Mouse (Mus musculus) heart, embryonic 13.5 days (tissue): ENCODE results near the gene Utp20. TPM values are rescaled to one million over a fixed set of nuclear protein-coding genes. Genes with fewer than 3 reads are reported as not detected.

Experiments used
- ATAC-seq: fragments of 200-750 bp; cut with Nextera tagmentation; 2 replicates; pipeline ENCODE4 v1.8.0; 2017; ENCODE audit warnings: moderate TSS enrichment; ENCODE audit not compliant: insufficient number of reproducible peaks, low FRiP score, low TSS enrichment; ENCODE audit errors: extremely low read depth
- H3K27ac ChIP-seq: fragments of 300-500 bp; sonication (generic); replicated peaks from 2 replicates; pipeline ENCODE4 v1.5.1; 2015; ENCODE audit warnings: moderate library complexity, mild to moderate bottlenecking, inconsistent platforms
- H3K27me3 ChIP-seq: fragments of 300-500 bp; sonication (generic); replicated peaks from 2 replicates; pipeline ENCODE4 v1.6.1; 2015; ENCODE audit warnings: mild to moderate bottlenecking, inconsistent platforms
- H3K36me3 ChIP-seq: fragments of 300-500 bp; sonication (generic); 2 replicates; pipeline ENCODE4 v1.6.1; 2015; ENCODE audit warnings: mild to moderate bottlenecking, inconsistent platforms
- H3K4me1 ChIP-seq: fragments of 300-500 bp; sonication (generic); 2 replicates; pipeline ENCODE4 v1.6.1; 2015; ENCODE audit warnings: inconsistent platforms
- H3K4me2 ChIP-seq: fragments of 300-500 bp; sonication (generic); 2 replicates; pipeline ENCODE4 v1.6.1; 2015; ENCODE audit warnings: inconsistent platforms, mild to moderate bottlenecking, moderate library complexity
- H3K4me3 ChIP-seq: fragments of 300-500 bp; sonication (generic); 2 replicates; pipeline ENCODE4 v1.5.1; 2015; ENCODE audit warnings: moderate library complexity, mild to moderate bottlenecking, inconsistent platforms
- H3K9ac ChIP-seq: fragments of 300-500 bp; sonication (generic); 2 replicates; pipeline ENCODE4 v1.6.1; 2015; ENCODE audit warnings: inconsistent platforms, mild to moderate bottlenecking, moderate library complexity
- H3K9me3 ChIP-seq: fragments of 300-500 bp; sonication (generic); 2 replicates; pipeline ENCODE4 v1.6.1; 2016; ENCODE audit warnings: inconsistent platforms
- WGBS: fragments of 180-500 bp; shearing (Covaris S2); methylation state at CpG from one replicate; pipeline ENCODE4 v1.1.7; 2015; ENCODE audit warnings: mixed read lengths; 5-methylcytosine and 5-hydroxymethylcytosine counted together
- polyA plus RNA-seq: library from polyadenylated mRNA; unstranded; fragments of >200 nt; fragmentation: Nextera tagmentation; extraction: Ambion mirVana; gene quantifications from 2 replicates; pipeline ENCODE4 v1.2.1, GENCODE M21; 2015

Utp20 gene
- polyA plus RNA-seq = 8.9 and 9.9 TPM in 2 replicates

GRCm38 (mm10) chr10:88826188-88826946 is at the start of gene Utp20:
Utp20 (minus strand) TSS chr10:88826804.
- ATAC-seq = peak; percentile 82; the same call in 1 of the 2 replicates
- Histone ChIP-seq H3K9me3 (no peaks in the 10 kb centered on the region), H3K4me2 (peak within 1 kb of the TSS; percentile 89), H3K27ac (no peak within 1 kb of the TSS), H3K36me3 (peaks cover 32% of the 10 kb centered on the region), H3K9ac (peak within 1 kb of the TSS; percentile 81), H3K27me3 (no peaks in the 10 kb centered on the region), H3K4me3 (peak within 1 kb of the TSS; percentile 93), H3K4me1 (peaks cover 12% of the 10 kb centered on the region)
- WGBS = under 1% methylated on average over 44 of the region's 44 CpGs

- ATAC-seq = no peak
- Histone ChIP-seq H3K4me1 (no peaks in the 10 kb centered on the region), H3K9ac (no peak overlapping the region), H3K4me3 (no peak overlapping the region), H3K27me3 (no peaks in the 10 kb centered on the region), H3K36me3 (no peaks in the 10 kb centered on the region), H3K4me2 (no peak overlapping the region), H3K27ac (no peak overlapping the region), H3K9me3 (no peaks in the 10 kb centered on the region)
- 57% methylated on average over 5 of the region's 5 CpGs for WGBS
Measured at GRCm38 (mm10) chr10:88874870-88875269, 48.3 kb upstream of the Utp20 start.

- H3K4me1 ChIP-seq = no peaks in the 10 kb centered on the region
- 57% methylated on average over 2 of the region's 2 CpGs for WGBS
- no peaks in the 10 kb centered on the region for H3K27me3 ChIP-seq
- ATAC-seq = no peak
- H3K4me2 ChIP-seq = no peak overlapping the region
- H3K9ac ChIP-seq = no peak overlapping the region
- H3K4me3 ChIP-seq = no peak overlapping the region
- H3K9me3 ChIP-seq = no peaks in the 10 kb centered on the region
- no peak overlapping the region for H3K27ac ChIP-seq
- no peaks in the 10 kb centered on the region for H3K36me3 ChIP-seq
Measured at GRCm38 (mm10) chr10:88866017-88866416, 39.4 kb upstream of the Utp20 start.

GRCm38 (mm10) chr10:88862293-88862692 is 35.7 kb upstream of the Utp20 start:
- Histone ChIP-seq H3K36me3 (no peaks in the 10 kb centered on the region), H3K4me1 (no peaks in the 10 kb centered on the region), H3K4me2 (no peak overlapping the region), H3K27ac (no peak overlapping the region), H3K27me3 (no peaks in the 10 kb centered on the region), H3K4me3 (no peak overlapping the region), H3K9me3 (no peaks in the 10 kb centered on the region), H3K9ac (no peak overlapping the region)
- ATAC-seq = no peak
- WGBS = 81% methylated on average over 5 of the region's 5 CpGs

- H3K4me3 ChIP-seq = no peak overlapping the region
- no peak overlapping the region for H3K4me2 ChIP-seq
- no peaks in the 10 kb centered on the region for H3K36me3 ChIP-seq
- no peaks in the 10 kb centered on the region for H3K4me1 ChIP-seq
- H3K9me3 ChIP-seq = no peaks in the 10 kb centered on the region
- no peak overlapping the region for H3K9ac ChIP-seq
- H3K27ac ChIP-seq = no peak overlapping the region
- no peaks in the 10 kb centered on the region for H3K27me3 ChIP-seq
- no peak for ATAC-seq
Measured at GRCm38 (mm10) chr10:88861416-88861815, 34.8 kb upstream of the Utp20 start.

- Histone ChIP-seq H3K4me1 (no peaks in the 10 kb centered on the region), H3K9ac (no peak overlapping the region), H3K4me3 (no peak overlapping the region), H3K9me3 (no peaks in the 10 kb centered on the region), H3K27ac (no peak overlapping the region), H3K27me3 (no peaks in the 10 kb centered on the region), H3K36me3 (no peaks in the 10 kb centered on the region), H3K4me2 (no peak overlapping the region)
- WGBS = 63% methylated on average over 3 of the region's 3 CpGs
- no peak for ATAC-seq
Measured at GRCm38 (mm10) chr10:88860911-88861310, 34.3 kb upstream of the Utp20 start.

- Histone ChIP-seq H3K9me3 (0 out of 2 replicates have a peak, but pooled peaks cover 5% of the 10 kb centered on the region), H3K4me2 (no peak overlapping the region), H3K4me3 (no peak overlapping the region), H3K36me3 (no peaks in the 10 kb centered on the region), H3K27ac (no peak overlapping the region), H3K9ac (no peak overlapping the region), H3K27me3 (no peaks in the 10 kb centered on the region), H3K4me1 (no peaks in the 10 kb centered on the region)
- no peak for ATAC-seq
- WGBS = 84% methylated on average over 7 of the region's 7 CpGs
Measured at GRCm38 (mm10) chr10:88853326-88853725, 26.7 kb upstream of the Utp20 start.

- no peaks in the 10 kb centered on the region for H3K4me1 ChIP-seq
- H3K4me3 ChIP-seq = no peak overlapping the region
- 82% methylated on average over 4 of the region's 4 CpGs for WGBS
- H3K9me3 ChIP-seq = 0 out of 2 replicates have a peak, but pooled peaks cover 5% of the 10 kb centered on the region
- H3K4me2 ChIP-seq = no peak overlapping the region
- H3K9ac ChIP-seq = no peak overlapping the region
- no peak overlapping the region for H3K27ac ChIP-seq
- no peak for ATAC-seq
- H3K27me3 ChIP-seq = no peaks in the 10 kb centered on the region
- no peaks in the 10 kb centered on the region for H3K36me3 ChIP-seq
Measured at GRCm38 (mm10) chr10:88849976-88850375, 23.4 kb upstream of the Utp20 start.

- H3K4me3 ChIP-seq = no peak overlapping the region
- no peaks in the 10 kb centered on the region for H3K36me3 ChIP-seq
- 0 out of 2 replicates have a peak, but pooled peaks cover 5% of the 10 kb centered on the region for H3K9me3 ChIP-seq
- 70% methylated on average over 7 of the region's 7 CpGs for WGBS
- no peaks in the 10 kb centered on the region for H3K27me3 ChIP-seq
- no peak overlapping the region for H3K4me2 ChIP-seq
- no peak overlapping the region for H3K9ac ChIP-seq
- H3K27ac ChIP-seq = no peak overlapping the region
- ATAC-seq = no peak
- no peaks in the 10 kb centered on the region for H3K4me1 ChIP-seq
Measured at GRCm38 (mm10) chr10:88848876-88849476, 22.4 kb upstream of the Utp20 start.

- Histone ChIP-seq H3K4me1 (no peaks in the 10 kb centered on the region), H3K4me3 (no peak overlapping the region), H3K27me3 (no peaks in the 10 kb centered on the region), H3K4me2 (no peak overlapping the region), H3K9me3 (peaks cover 3% of the 10 kb centered on the region; the same call in 1 of the 2 replicates), H3K9ac (no peak overlapping the region), H3K27ac (no peak overlapping the region), H3K36me3 (no peaks in the 10 kb centered on the region)
- 61% methylated on average over 2 of the region's 2 CpGs for WGBS
- ATAC-seq = no peak
Measured at GRCm38 (mm10) chr10:88834227-88834626, 7.6 kb upstream of the Utp20 start.

GRCm38 (mm10) chr10:88828361-88828760 is 1.8 kb upstream of the Utp20 start:
- peaks cover 12% of the 10 kb centered on the region for H3K4me1 ChIP-seq
- no peak overlapping the region for H3K9ac ChIP-seq
- H3K36me3 ChIP-seq = peaks cover 14% of the 10 kb centered on the region
- no peak overlapping the region for H3K27ac ChIP-seq
- no peaks in the 10 kb centered on the region for H3K9me3 ChIP-seq
- no peak overlapping the region for H3K4me2 ChIP-seq
- no peaks in the 10 kb centered on the region for H3K27me3 ChIP-seq
- ATAC-seq = no peak
- no peak overlapping the region for H3K4me3 ChIP-seq

GRCm38 (mm10) chr10:88827596-88827995 is 992 bp upstream of the Utp20 start:
- Histone ChIP-seq H3K9ac (no peak overlapping the region), H3K4me3 (peak overlapping the region; percentile 93), H3K4me1 (peaks cover 12% of the 10 kb centered on the region), H3K9me3 (no peaks in the 10 kb centered on the region), H3K4me2 (peak overlapping the region; percentile 89), H3K36me3 (peaks cover 21% of the 10 kb centered on the region), H3K27me3 (no peaks in the 10 kb centered on the region), H3K27ac (no peak overlapping the region)
- WGBS = 87% methylated on average over 4 of the region's 4 CpGs
- ATAC-seq = no peak
